Mouse (Mus musculus) small intestine, adult 2 months (tissue): ENCODE results near the gene 1700037H04Rik.

ENCODE experiments used
- CTCF ChIP-seq: fragments of 200-500 bp; IDR thresholded peaks from 2 replicates; pipeline ENCODE4 v1.5.1; 2012; ENCODE audit warnings: low read depth, mild to moderate bottlenecking, control low read depth, inconsistent platforms, low read length, moderate library complexity, mixed read lengths; ENCODE audit not compliant: insufficient replicate concordance, insufficient read length; ENCODE audit errors: extremely low read depth
- POLR2A ChIP-seq: fragments of 200-500 bp; IDR thresholded peaks from 2 replicates; pipeline ENCODE4 v1.6.1; 2012; ENCODE audit warnings: low read depth, mild to moderate bottlenecking, control low read depth, inconsistent platforms, low read length, moderate library complexity

GRCm38 (mm10) chr2:131148353-131149253, 11.3 kb downstream of the 1700037H04Rik start:
- TF ChIP-seq POLR2A (no peak), CTCF (no peak)
